Mouse (Mus musculus): ENCODE measurements around the gene Hsdl2. TPM values are rescaled to one million over a fixed set of nuclear protein-coding genes. Genes with fewer than 3 reads are reported as not detected.

The Hsdl2 gene
- total RNA-seq (2014; rRNA removed) (60.8 and 68.9 TPM in 2 replicates), polyA plus RNA-seq (2012; rRNA removed) (25.8 and 31.7 TPM in 2 replicates)

GRCm38 (mm10) chr4:59581314-59582185 lies at the start of gene Hsdl2:
Gene Hsdl2 (plus strand): TSS chr4:59581563.
- DNase-seq (ENCODE audit: extremely low read depth, low read depth, low spot score): peak; percentile 96
- H3K27me3 ChIP-seq (ENCODE audit: control insufficient read depth, insufficient read depth, low read length): no peaks in the 10 kb centered on the region
- H3K4me3 ChIP-seq (ENCODE audit: insufficient read depth, low read depth, low read length): peak within 1 kb of the TSS; percentile 87
- H3K27ac ChIP-seq (replicated peaks; ENCODE audit: insufficient read depth, low read depth, low read length): peak within 1 kb of the TSS; percentile 83
- H3K36me3 ChIP-seq (ENCODE audit: control insufficient read depth, insufficient read depth, low read length): 0 out of 2 replicates have a peak, but pooled peaks cover 2% of the 10 kb centered on the region
- peaks cover 7% of the 10 kb centered on the region; the same call in 1 of the 2 replicates for H3K4me1 ChIP-seq (ENCODE audit: control insufficient read depth, insufficient read depth, low read length)
- WGBS: under 1% methylated on average over 61 of the region's 61 CpGs
- H3K79me2 ChIP-seq (ENCODE audit: control insufficient read depth, insufficient read depth, low read length): peaks cover 5% of the 10 kb centered on the region; the same call in 1 of the 2 replicates
- TF ChIP-seq POLR2A (IDR thresholded peaks at IDR 0.05; ENCODE audit: extremely low read depth, insufficient read depth, low read length) (0 out of 2 replicates have a peak, but pooled peaks have one; percentile 59), CTCF (IDR thresholded peaks at IDR 0.05; ENCODE audit: low read depth, low read length) (no peak)
- peak within 1 kb of the TSS; percentile 82 for H3K9ac ChIP-seq (ENCODE audit: low read depth, low read length)

GRCm38 (mm10) chr4:59533268-59533667 lies 48.1 kb upstream of the Hsdl2 start:
- no peaks in the 10 kb centered on the region for H3K36me3 ChIP-seq (ENCODE audit: control insufficient read depth, insufficient read depth, low read length)
- no peak overlapping the region for H3K4me3 ChIP-seq (ENCODE audit: insufficient read depth, low read depth, low read length)
- TF ChIP-seq CTCF (IDR thresholded peaks at IDR 0.05; ENCODE audit: low read depth, low read length): no peak
- TF ChIP-seq POLR2A (IDR thresholded peaks at IDR 0.05; ENCODE audit: extremely low read depth, insufficient read depth, low read length): no peak
- no peak for DNase-seq (ENCODE audit: extremely low read depth, low read depth, low spot score)
- 68% methylated on average over 2 of the region's 2 CpGs for WGBS
- H3K4me1 ChIP-seq (ENCODE audit: control insufficient read depth, insufficient read depth, low read length): peaks cover 5% of the 10 kb centered on the region; the same call in 1 of the 2 replicates
- peaks cover 19% of the 10 kb centered on the region for H3K79me2 ChIP-seq (ENCODE audit: control insufficient read depth, insufficient read depth, low read length)
- H3K9ac ChIP-seq (ENCODE audit: low read depth, low read length): no peak overlapping the region
- no peak overlapping the region for H3K27ac ChIP-seq (replicated peaks; ENCODE audit: insufficient read depth, low read depth, low read length)
- H3K27me3 ChIP-seq (ENCODE audit: control insufficient read depth, insufficient read depth, low read length): no peaks in the 10 kb centered on the region

- DNase-seq (ENCODE audit: extremely low read depth, low read depth, low spot score): no peak
- Histone ChIP-seq H3K9ac (ENCODE audit: low read depth, low read length) (no peak overlapping the region), H3K79me2 (ENCODE audit: control insufficient read depth, insufficient read depth, low read length) (peaks cover 20% of the 10 kb centered on the region), H3K27ac (replicated peaks; ENCODE audit: insufficient read depth, low read depth, low read length) (no peak overlapping the region), H3K36me3 (ENCODE audit: control insufficient read depth, insufficient read depth, low read length) (no peaks in the 10 kb centered on the region), H3K27me3 (ENCODE audit: control insufficient read depth, insufficient read depth, low read length) (no peaks in the 10 kb centered on the region), H3K4me3 (ENCODE audit: insufficient read depth, low read depth, low read length) (no peak overlapping the region), H3K4me1 (ENCODE audit: control insufficient read depth, insufficient read depth, low read length) (peaks cover 2% of the 10 kb centered on the region)
- no peak for TF ChIP-seq CTCF (IDR thresholded peaks at IDR 0.05; ENCODE audit: low read depth, low read length)
- no peak for TF ChIP-seq POLR2A (IDR thresholded peaks at IDR 0.05; ENCODE audit: extremely low read depth, insufficient read depth, low read length)
Measured at GRCm38 (mm10) chr4:59535624-59536023, 45.7 kb upstream of the Hsdl2 start.

- H3K9ac ChIP-seq (ENCODE audit: low read depth, low read length): no peak overlapping the region
- no peak overlapping the region for H3K27ac ChIP-seq (replicated peaks; ENCODE audit: insufficient read depth, low read depth, low read length)
- 94% methylated on average over 1 of the region's 1 CpGs for WGBS
- TF ChIP-seq POLR2A (IDR thresholded peaks at IDR 0.05; ENCODE audit: extremely low read depth, insufficient read depth, low read length) (no peak), CTCF (IDR thresholded peaks at IDR 0.05; ENCODE audit: low read depth, low read length) (no peak)
- peaks cover 6% of the 10 kb centered on the region for H3K4me1 ChIP-seq (ENCODE audit: control insufficient read depth, insufficient read depth, low read length)
- peaks cover 18% of the 10 kb centered on the region for H3K79me2 ChIP-seq (ENCODE audit: control insufficient read depth, insufficient read depth, low read length)
- H3K4me3 ChIP-seq (ENCODE audit: insufficient read depth, low read depth, low read length): no peak overlapping the region
- no peaks in the 10 kb centered on the region for H3K36me3 ChIP-seq (ENCODE audit: control insufficient read depth, insufficient read depth, low read length)
- H3K27me3 ChIP-seq (ENCODE audit: control insufficient read depth, insufficient read depth, low read length): no peaks in the 10 kb centered on the region
- no peak for DNase-seq (ENCODE audit: extremely low read depth, low read depth, low spot score)
Measured at GRCm38 (mm10) chr4:59536281-59536680, 45.1 kb upstream of the Hsdl2 start.

- Histone ChIP-seq H3K79me2 (ENCODE audit: control insufficient read depth, insufficient read depth, low read length) (peaks cover 14% of the 10 kb centered on the region; the same call in 1 of the 2 replicates), H3K36me3 (ENCODE audit: control insufficient read depth, insufficient read depth, low read length) (no peaks in the 10 kb centered on the region), H3K4me3 (ENCODE audit: insufficient read depth, low read depth, low read length) (no peak overlapping the region), H3K9ac (ENCODE audit: low read depth, low read length) (no peak overlapping the region), H3K4me1 (ENCODE audit: control insufficient read depth, insufficient read depth, low read length) (peaks cover 17% of the 10 kb centered on the region), H3K27me3 (ENCODE audit: control insufficient read depth, insufficient read depth, low read length) (no peaks in the 10 kb centered on the region), H3K27ac (replicated peaks; ENCODE audit: insufficient read depth, low read depth, low read length) (no peak overlapping the region)
- TF ChIP-seq POLR2A (IDR thresholded peaks at IDR 0.05; ENCODE audit: extremely low read depth, insufficient read depth, low read length) (no peak), CTCF (IDR thresholded peaks at IDR 0.05; ENCODE audit: low read depth, low read length) (no peak)
- DNase-seq (ENCODE audit: extremely low read depth, low read depth, low spot score): no peak
Measured at GRCm38 (mm10) chr4:59543006-59543405, 38.4 kb upstream of the Hsdl2 start.

- no peak for DNase-seq (ENCODE audit: extremely low read depth, low read depth, low spot score)
- no peak for TF ChIP-seq POLR2A (IDR thresholded peaks at IDR 0.05; ENCODE audit: extremely low read depth, insufficient read depth, low read length)
- no peak for TF ChIP-seq CTCF (IDR thresholded peaks at IDR 0.05; ENCODE audit: low read depth, low read length)
- H3K36me3 ChIP-seq (ENCODE audit: control insufficient read depth, insufficient read depth, low read length): no peaks in the 10 kb centered on the region
- H3K9ac ChIP-seq (ENCODE audit: low read depth, low read length): no peak overlapping the region
- H3K4me1 ChIP-seq (ENCODE audit: control insufficient read depth, insufficient read depth, low read length): peaks cover 17% of the 10 kb centered on the region
- H3K27me3 ChIP-seq (ENCODE audit: control insufficient read depth, insufficient read depth, low read length): no peaks in the 10 kb centered on the region
- 59% methylated on average over 2 of the region's 2 CpGs for WGBS
- peaks cover 16% of the 10 kb centered on the region; the same call in 1 of the 2 replicates for H3K79me2 ChIP-seq (ENCODE audit: control insufficient read depth, insufficient read depth, low read length)
- H3K27ac ChIP-seq (replicated peaks; ENCODE audit: insufficient read depth, low read depth, low read length): no peak overlapping the region
- no peak overlapping the region for H3K4me3 ChIP-seq (ENCODE audit: insufficient read depth, low read depth, low read length)
Measured at GRCm38 (mm10) chr4:59544654-59545053, 36.7 kb upstream of the Hsdl2 start.

Measured in liver, adult 2 months (tissue).